Mouse (Mus musculus): ENCODE measurements around the gene Cinp. TPM values are rescaled to one million over a fixed set of nuclear protein-coding genes. Genes with fewer than 3 reads are reported as not detected.

The Cinp gene
- polyA plus RNA-seq, 2 experiments, result 74.8 to 77.6 TPM

- TF ChIP-seq POLR2A (IDR thresholded peaks at IDR 0.05; ENCODE audit: borderline replicate concordance, extremely low read depth, insufficient read depth, insufficient read length), result no peak
- no peaks in the 10 kb centered on the region for H3K4me1 ChIP-seq (ENCODE audit: control insufficient read depth, insufficient read depth, low read length)
- no peaks in the 10 kb centered on the region for H3K27me3 ChIP-seq (ENCODE audit: control insufficient read depth, insufficient read depth, low read length)
- H3K27ac ChIP-seq (replicated peaks; ENCODE audit: low read depth, low read length), result no peak overlapping the region
- WGBS, result 94% methylated on average over 5 of the region's 5 CpGs
- DNase-seq (ENCODE audit: low spot score), result no peak
- peaks cover 89% of the 10 kb centered on the region for H3K36me3 ChIP-seq (ENCODE audit: control insufficient read depth, insufficient read depth, low read length)
- ATAC-seq (ENCODE audit: low FRiP score, low read depth), result no peak
- H3K9ac ChIP-seq (ENCODE audit: low read depth, low read length, severe bottlenecking), result no peak overlapping the region
- no peak overlapping the region for H3K4me2 ChIP-seq (replicated peaks; ENCODE audit: low read depth, low read length, severe bottlenecking)
- H3K9me3 ChIP-seq (ENCODE audit: control insufficient read depth, low read length), result no peaks in the 10 kb centered on the region
- no peak overlapping the region for H3K4me3 ChIP-seq (replicated peaks; ENCODE audit: low read length)
Measured at GRCm38 (mm10) chr12:110871247-110871646, 17.7 kb downstream of the Cinp start.

DNA sequence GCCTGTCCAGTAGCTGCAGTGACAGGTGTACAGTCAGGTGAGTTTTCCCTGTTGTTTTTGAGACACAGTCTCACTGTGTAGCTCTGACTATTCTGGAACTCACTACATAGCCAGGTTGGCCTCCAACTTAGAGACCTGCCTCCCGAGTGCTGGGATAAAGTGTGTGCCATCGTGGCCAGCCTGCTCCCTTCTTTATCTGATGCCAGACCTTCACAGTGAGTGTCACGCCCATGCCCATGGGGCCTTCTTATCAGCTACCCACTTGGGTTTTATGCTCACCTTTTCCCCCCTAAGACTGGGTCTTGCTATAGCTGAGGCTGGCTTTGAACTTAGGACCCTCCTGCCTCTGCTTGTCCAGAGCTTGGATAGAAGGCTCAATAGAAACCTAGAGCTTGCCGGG is 18.8 kb downstream of the Cinp start:
- no peak for TF ChIP-seq POLR2A (IDR thresholded peaks at IDR 0.05; ENCODE audit: borderline replicate concordance, extremely low read depth, insufficient read depth, insufficient read length)
- H3K36me3 ChIP-seq (ENCODE audit: control insufficient read depth, insufficient read depth, low read length), result peaks cover 90% of the 10 kb centered on the region
- no peaks in the 10 kb centered on the region for H3K4me1 ChIP-seq (ENCODE audit: control insufficient read depth, insufficient read depth, low read length)
- no peak overlapping the region for H3K4me2 ChIP-seq (replicated peaks; ENCODE audit: low read depth, low read length, severe bottlenecking)
- H3K27ac ChIP-seq (replicated peaks; ENCODE audit: low read depth, low read length), result no peak overlapping the region
- H3K27me3 ChIP-seq (ENCODE audit: control insufficient read depth, insufficient read depth, low read length), result no peaks in the 10 kb centered on the region
- ATAC-seq (ENCODE audit: low FRiP score, low read depth) (no peak), DNase-seq (ENCODE audit: low spot score) (no peak)
- 91% methylated on average over 4 of the region's 4 CpGs for WGBS
- H3K4me3 ChIP-seq (replicated peaks; ENCODE audit: low read length), result no peak overlapping the region
- no peaks in the 10 kb centered on the region for H3K9me3 ChIP-seq (ENCODE audit: control insufficient read depth, low read length)
- H3K9ac ChIP-seq (ENCODE audit: low read depth, low read length, severe bottlenecking), result no peak overlapping the region

GRCm38 (mm10) chr12:110865989-110866388 is 23.0 kb downstream of the Cinp start:
- no peaks in the 10 kb centered on the region for H3K27me3 ChIP-seq (ENCODE audit: control insufficient read depth, insufficient read depth, low read length)
- 91% methylated on average over 10 of the region's 10 CpGs for WGBS
- no peak for TF ChIP-seq POLR2A (IDR thresholded peaks at IDR 0.05; ENCODE audit: borderline replicate concordance, extremely low read depth, insufficient read depth, insufficient read length)
- no peak overlapping the region for H3K4me2 ChIP-seq (replicated peaks; ENCODE audit: low read depth, low read length, severe bottlenecking)
- DNase-seq (ENCODE audit: low spot score) (no peak), ATAC-seq (ENCODE audit: low FRiP score, low read depth) (no peak)
- H3K27ac ChIP-seq (replicated peaks; ENCODE audit: low read depth, low read length), result no peak overlapping the region
- no peaks in the 10 kb centered on the region for H3K4me1 ChIP-seq (ENCODE audit: control insufficient read depth, insufficient read depth, low read length)
- H3K36me3 ChIP-seq (ENCODE audit: control insufficient read depth, insufficient read depth, low read length), result peaks cover 88% of the 10 kb centered on the region
- H3K4me3 ChIP-seq (replicated peaks; ENCODE audit: low read length), result no peak overlapping the region
- H3K9me3 ChIP-seq (ENCODE audit: control insufficient read depth, low read length), result no peaks in the 10 kb centered on the region
- H3K9ac ChIP-seq (ENCODE audit: low read depth, low read length, severe bottlenecking), result no peak overlapping the region

GRCm38 (mm10) chr12:110865571-110865970 is 23.4 kb downstream of the Cinp start:
- H3K4me1 ChIP-seq (ENCODE audit: control insufficient read depth, insufficient read depth, low read length), result no peaks in the 10 kb centered on the region
- H3K27me3 ChIP-seq (ENCODE audit: control insufficient read depth, insufficient read depth, low read length), result no peaks in the 10 kb centered on the region
- no peak overlapping the region for H3K4me2 ChIP-seq (replicated peaks; ENCODE audit: low read depth, low read length, severe bottlenecking)
- WGBS, result 86% methylated on average over 5 of the region's 6 CpGs
- no peak overlapping the region for H3K27ac ChIP-seq (replicated peaks; ENCODE audit: low read depth, low read length)
- H3K36me3 ChIP-seq (ENCODE audit: control insufficient read depth, insufficient read depth, low read length), result peaks cover 87% of the 10 kb centered on the region
- no peak overlapping the region for H3K9ac ChIP-seq (ENCODE audit: low read depth, low read length, severe bottlenecking)
- H3K9me3 ChIP-seq (ENCODE audit: control insufficient read depth, low read length), result no peaks in the 10 kb centered on the region
- DNase-seq (ENCODE audit: low spot score) (no peak), ATAC-seq (ENCODE audit: low FRiP score, low read depth) (no peak)
- H3K4me3 ChIP-seq (replicated peaks; ENCODE audit: low read length), result no peak overlapping the region
- no peak for TF ChIP-seq POLR2A (IDR thresholded peaks at IDR 0.05; ENCODE audit: borderline replicate concordance, extremely low read depth, insufficient read depth, insufficient read length)

DNA sequence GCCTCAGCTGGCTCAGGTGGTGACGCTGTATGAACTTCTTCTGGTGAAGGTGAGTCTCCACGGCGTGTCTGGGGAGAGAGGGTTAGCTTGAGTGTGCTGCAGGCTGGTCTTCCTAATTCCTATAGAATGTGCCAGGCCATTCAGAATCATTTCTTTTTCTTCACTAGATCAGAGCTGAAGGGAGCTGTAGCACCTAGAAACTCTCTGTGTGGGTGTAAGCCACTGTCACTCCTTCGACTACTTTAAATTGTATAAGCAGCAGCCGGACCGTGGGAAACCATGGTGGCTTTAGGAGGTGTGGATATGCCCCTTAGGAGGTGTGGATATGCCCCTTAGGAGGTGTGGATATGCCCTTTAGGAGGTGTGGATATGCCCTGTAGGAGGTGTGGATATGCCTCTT is 24.9 kb downstream of the Cinp start:
- DNase-seq (ENCODE audit: low spot score) (no peak), ATAC-seq (ENCODE audit: low FRiP score, low read depth) (no peak)
- WGBS, result 89% methylated on average over 6 of the region's 6 CpGs
- no peak overlapping the region for H3K27ac ChIP-seq (replicated peaks; ENCODE audit: low read depth, low read length)
- H3K4me2 ChIP-seq (replicated peaks; ENCODE audit: low read depth, low read length, severe bottlenecking), result no peak overlapping the region
- H3K4me3 ChIP-seq (replicated peaks; ENCODE audit: low read length), result no peak overlapping the region
- H3K9me3 ChIP-seq (ENCODE audit: control insufficient read depth, low read length), result no peaks in the 10 kb centered on the region
- no peak overlapping the region for H3K9ac ChIP-seq (ENCODE audit: low read depth, low read length, severe bottlenecking)
- H3K36me3 ChIP-seq (ENCODE audit: control insufficient read depth, insufficient read depth, low read length), result peaks cover 80% of the 10 kb centered on the region
- no peaks in the 10 kb centered on the region for H3K4me1 ChIP-seq (ENCODE audit: control insufficient read depth, insufficient read depth, low read length)
- no peaks in the 10 kb centered on the region for H3K27me3 ChIP-seq (ENCODE audit: control insufficient read depth, insufficient read depth, low read length)
- no peak for TF ChIP-seq POLR2A (IDR thresholded peaks at IDR 0.05; ENCODE audit: borderline replicate concordance, extremely low read depth, insufficient read depth, insufficient read length)

DNA sequence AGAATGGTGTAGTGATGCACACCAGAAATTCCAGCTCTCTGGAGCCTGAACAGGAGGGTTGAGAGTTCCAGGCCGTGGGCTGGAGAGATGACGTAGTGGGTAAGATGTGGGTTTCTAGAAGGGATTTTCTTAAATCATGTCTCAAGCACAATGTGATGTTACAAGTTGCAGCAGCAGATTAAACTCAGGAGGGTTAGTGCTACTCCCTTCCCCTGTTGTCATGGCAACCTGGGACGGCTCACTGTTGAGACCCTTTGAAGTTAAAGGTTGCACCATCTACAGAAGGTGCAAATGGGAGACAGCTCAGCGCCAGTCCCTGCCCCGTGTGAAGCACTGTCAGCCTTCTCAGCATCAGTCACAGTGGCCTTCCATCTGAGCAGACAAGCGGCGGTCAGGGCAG is 27.7 kb downstream of the Cinp start:
- ATAC-seq (ENCODE audit: low FRiP score, low read depth), result no peak
- Histone ChIP-seq H3K27me3 (ENCODE audit: control insufficient read depth, insufficient read depth, low read length) (no peaks in the 10 kb centered on the region), H3K36me3 (ENCODE audit: control insufficient read depth, insufficient read depth, low read length) (peaks cover 60% of the 10 kb centered on the region), H3K4me3 (replicated peaks; ENCODE audit: low read length) (no peak overlapping the region), H3K27ac (replicated peaks; ENCODE audit: low read depth, low read length) (no peak overlapping the region), H3K4me2 (replicated peaks; ENCODE audit: low read depth, low read length, severe bottlenecking) (no peak overlapping the region), H3K9ac (ENCODE audit: low read depth, low read length, severe bottlenecking) (no peak overlapping the region), H3K4me1 (ENCODE audit: control insufficient read depth, insufficient read depth, low read length) (no peaks in the 10 kb centered on the region), H3K9me3 (ENCODE audit: control insufficient read depth, low read length) (no peaks in the 10 kb centered on the region)
- WGBS, result 39% methylated on average over 7 of the region's 7 CpGs
- TF ChIP-seq POLR2A (IDR thresholded peaks at IDR 0.05; ENCODE audit: borderline replicate concordance, extremely low read depth, insufficient read depth, insufficient read length), result no peak
- DNase-seq (ENCODE audit: low spot score), result no peak

Data from limb, embryonic 14.5 days (tissue).